Mouse (Mus musculus): Measurements from ENCODE around the gene Sf1.
A peak's percentile ranks its signal among the peaks of the same experiment; 100 is the strongest.

Sf1 gene

DNA sequence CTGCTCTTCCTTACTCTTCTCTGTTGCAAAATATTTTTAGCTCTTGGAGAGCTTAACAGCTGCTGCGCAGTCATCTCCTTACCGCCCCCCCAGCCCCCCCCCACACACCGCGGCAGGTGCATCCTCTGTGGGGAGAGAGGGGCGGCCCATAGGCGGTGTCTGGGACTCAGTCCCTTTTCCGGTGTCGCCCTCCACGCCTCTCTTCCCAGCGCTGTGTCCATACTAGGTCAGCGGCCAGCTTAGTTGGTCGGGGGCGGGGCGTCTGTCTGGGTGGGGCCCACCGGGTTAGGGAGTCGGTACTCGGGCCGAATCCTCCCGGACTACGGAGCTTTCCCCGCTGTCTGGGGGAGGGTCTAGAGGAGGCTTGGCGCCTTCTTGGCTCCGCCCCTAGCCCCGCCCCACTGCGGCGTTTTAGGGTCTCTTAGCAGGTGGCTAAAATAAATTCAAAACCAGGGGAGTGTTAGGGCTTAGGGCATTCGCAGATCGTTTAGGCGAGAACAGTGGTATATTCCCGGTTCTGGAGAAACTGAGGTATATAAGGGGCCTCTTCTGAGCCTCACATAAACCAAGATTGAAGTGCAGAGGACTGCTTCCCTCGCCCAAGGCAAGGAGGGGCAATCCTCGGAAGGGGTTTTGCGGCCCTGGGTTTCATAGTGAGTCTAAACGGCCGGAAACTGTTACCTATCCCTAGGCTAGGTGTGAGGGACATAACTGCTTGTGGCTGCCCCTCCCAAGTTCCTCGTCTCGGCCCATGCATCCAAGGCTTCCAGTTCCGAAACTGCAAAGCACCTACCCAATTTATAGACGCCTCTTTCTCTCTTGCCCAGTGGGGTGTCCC lies 35.2 kb downstream of the Sf1 start:
- no peak for DNase-seq (ENCODE audit: low spot score in 2 of 2)

DNA sequence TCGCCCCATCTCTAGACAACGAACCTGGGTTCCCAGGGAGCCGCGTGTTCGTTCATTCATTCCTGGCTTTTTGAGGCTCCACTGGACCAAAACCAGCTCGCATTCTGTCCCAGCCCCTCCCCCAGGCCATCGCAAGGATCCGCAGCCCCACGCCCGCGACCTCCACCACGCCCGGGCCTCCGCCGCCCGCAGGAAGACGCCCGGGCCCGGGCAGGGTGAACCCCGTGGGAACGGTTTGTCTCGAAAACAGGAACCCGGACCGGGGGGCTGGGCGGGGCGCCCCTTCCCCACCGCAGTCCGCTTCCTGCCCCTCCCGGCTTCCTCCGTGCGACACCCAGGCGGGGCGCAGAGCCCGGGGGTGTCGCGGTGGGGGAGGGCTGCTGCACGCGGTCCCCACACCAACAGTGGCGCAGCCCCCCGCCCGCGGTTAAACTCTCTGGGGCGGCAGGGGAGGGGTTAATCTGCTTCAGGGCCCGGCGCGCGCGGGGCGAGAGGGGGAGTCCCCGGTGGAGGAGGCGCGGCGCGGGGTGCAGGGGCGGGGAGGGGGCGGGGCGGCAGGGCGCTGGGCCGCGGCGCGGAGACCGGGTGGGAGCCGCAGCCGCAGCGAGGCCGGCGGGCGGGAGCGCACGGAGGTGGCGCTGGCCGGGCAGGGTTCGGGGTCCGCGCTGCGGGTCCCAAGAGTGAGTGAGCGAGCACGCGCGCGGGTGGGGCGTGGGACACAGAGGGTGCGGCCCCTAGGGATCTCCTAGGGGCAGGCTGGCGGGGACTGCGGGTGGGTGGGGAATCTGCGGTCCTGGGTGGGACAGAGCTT lies 36.0 kb downstream of the Sf1 start, which contains the start of gene Rasgrp2:
TSS of gene Rasgrp2 (plus strand) at position 56 of the 811 bp plus-strand sequence.
- no peak for DNase-seq (ENCODE audit: low spot score in 2 of 2)

GRCm38 (mm10) chr19:6400096-6401086 lies 36.9 kb downstream of the Sf1 start:
- no peak for DNase-seq (ENCODE audit: low spot score in 2 of 2)

DNA sequence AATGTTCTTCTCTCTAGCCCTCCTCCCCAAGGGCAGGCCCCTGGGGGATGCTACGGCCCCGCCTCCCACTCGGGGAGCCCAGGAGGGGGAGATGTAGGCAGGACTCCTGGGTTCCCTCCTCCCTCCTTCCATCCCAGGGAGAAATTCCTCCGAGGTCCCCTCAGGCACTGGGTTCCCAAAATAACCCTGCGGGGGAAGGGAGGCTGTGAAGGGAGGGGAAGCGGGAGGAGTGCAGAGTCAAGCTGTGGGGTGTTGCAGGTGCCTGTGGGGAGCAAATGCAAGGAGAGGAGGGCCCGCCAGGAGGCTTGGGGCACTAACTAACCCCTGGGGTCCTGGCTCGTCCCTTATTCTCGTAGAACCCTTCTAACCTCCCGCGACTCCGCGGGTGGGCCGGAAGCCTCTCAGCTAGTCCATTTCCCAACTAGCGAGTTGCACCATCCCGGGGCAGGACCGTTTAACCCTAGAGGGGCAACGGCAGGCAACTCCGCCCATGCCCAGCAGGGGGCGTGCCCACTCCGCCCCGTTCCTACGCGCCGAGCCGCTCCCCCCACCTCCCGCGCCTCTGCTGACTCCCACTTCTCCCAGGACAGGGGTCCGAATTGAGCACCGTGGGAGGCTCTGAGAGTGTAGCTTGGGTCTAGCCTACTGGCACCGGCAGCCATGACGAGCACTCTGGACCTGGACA lies 37.8 kb downstream of the Sf1 start:
- DNase-seq (ENCODE audit: low spot score in 2 of 2): peak in 1 of 2 experiments; percentile 61

DNA sequence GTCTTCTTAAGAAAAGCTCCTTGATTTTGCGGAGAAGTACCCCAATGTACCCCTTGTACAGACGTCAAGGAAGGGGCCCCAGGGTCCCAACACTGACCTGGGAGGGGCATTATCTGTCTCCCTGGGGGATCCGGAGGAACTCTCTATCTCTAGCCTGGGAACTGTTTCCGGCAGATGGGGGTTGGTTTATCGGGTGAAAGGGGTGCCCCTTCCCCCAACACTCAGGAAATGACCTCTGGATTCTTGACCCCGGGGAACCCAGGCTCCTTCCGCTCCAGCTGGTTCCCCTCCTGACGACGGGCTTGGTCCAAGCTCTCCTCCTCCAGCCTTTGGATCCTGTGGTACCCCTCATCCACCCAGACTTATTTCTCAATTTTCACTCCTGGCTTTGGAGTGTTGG lies 38.5 kb downstream of the Sf1 start:
- DNase-seq (ENCODE audit: low spot score in 2 of 2): no peak

DNA sequence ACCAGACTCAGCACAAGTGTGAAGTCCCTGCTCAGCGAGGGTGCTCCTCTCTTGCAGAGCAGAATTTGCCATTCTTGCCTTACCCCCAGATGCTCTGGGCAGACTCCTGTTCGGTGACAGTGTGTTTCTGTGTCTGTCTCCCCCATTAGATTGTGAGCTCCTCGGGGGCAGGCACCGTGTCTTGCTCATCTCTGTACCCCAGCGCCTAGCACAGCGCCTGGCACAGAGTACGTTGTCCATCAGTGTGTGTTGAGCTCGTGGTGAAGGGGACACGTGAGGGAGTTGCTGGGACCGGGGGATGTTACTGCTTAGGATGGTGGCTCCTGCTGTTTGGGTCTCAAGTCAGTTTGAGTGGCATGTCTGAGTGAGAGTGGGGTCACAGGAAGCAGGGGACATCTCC lies 40.4 kb downstream of the Sf1 start:
- no peak for DNase-seq (ENCODE audit: low spot score in 2 of 2)

DNA sequence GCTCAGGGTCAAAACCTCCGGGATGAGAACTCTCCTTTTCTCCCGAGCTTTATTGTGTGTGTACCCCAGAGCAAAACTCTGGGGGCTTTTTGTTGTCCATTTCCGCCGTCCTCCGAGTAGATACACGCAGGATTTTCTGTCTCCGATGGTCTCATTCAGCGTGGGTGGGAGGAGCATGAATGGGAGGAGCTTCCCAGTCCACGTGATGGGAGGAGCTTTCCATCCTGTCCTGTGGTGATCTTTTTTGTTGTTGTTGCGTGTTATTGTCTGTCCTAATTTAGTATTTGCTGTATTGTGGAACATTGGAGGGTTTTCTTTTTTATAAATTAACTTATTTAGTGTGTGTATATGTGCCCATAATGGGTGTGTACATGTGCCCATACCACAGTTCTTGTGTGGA lies 41.9 kb downstream of the Sf1 start:
- no peak for DNase-seq (ENCODE audit: low spot score in 2 of 2)

DNA sequence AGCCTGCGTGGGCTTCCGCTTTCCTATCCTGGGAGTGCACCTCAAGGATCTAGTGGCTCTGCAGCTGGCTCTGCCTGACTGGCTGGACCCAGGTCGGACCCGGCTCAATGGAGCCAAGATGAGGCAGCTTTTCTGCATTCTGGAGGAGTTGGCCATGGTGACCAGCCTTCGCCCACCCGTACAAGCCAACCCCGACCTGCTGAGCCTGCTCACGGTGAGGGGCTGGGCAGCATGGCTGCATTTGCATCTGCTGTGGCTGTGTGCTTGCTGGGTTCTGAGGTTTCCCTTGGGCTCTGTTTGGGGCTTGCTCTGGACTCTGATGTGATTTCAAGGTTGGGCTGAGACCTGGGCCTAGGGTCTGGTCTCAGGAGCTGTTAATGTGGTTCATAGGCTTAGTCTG lies 43.6 kb downstream of the Sf1 start:
- no peak for DNase-seq (ENCODE audit: low spot score in 2 of 2)

GRCm38 (mm10) chr19:6407816-6408510 lies 44.5 kb downstream of the Sf1 start:
- DNase-seq (ENCODE audit: low spot score in 2 of 2): no peak

GRCm38 (mm10) chr19:6408749-6409148 lies 45.3 kb downstream of the Sf1 start:
- no peak for DNase-seq (ENCODE audit: low spot score in 2 of 2)

DNA sequence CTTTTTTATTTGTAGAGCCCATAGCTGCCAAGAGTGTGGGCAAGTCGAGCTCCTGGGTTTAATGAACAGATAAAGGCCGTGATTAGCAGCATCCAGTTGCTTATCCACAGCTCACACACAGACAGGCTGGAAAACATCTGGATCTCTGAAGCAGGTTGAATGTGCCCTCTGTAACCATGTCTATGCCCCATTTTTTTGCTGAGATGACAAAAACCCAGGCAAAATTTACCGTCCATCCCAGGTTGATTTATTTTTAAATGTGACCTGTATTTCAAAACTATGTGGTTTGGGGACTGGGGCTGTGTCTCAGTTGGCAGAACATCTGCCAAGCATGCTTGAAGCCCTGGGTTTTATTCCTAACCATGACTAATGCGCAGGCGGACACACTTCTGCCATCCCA lies 45.7 kb downstream of the Sf1 start:
- DNase-seq (ENCODE audit: low spot score in 2 of 2): no peak

GRCm38 (mm10) chr19:6409936-6410335 lies 46.4 kb downstream of the Sf1 start:
- no peak for DNase-seq (ENCODE audit: low spot score in 2 of 2)

GRCm38 (mm10) chr19:6412798-6413197 lies 49.3 kb downstream of the Sf1 start:
- DNase-seq (ENCODE audit: low spot score in 2 of 2): no peak

- DNase-seq (ENCODE audit: low spot score in 2 of 2): no peak
Observed at GRCm38 (mm10) chr19:6415454-6415853, 52.0 kb downstream of the Sf1 start.

DNA sequence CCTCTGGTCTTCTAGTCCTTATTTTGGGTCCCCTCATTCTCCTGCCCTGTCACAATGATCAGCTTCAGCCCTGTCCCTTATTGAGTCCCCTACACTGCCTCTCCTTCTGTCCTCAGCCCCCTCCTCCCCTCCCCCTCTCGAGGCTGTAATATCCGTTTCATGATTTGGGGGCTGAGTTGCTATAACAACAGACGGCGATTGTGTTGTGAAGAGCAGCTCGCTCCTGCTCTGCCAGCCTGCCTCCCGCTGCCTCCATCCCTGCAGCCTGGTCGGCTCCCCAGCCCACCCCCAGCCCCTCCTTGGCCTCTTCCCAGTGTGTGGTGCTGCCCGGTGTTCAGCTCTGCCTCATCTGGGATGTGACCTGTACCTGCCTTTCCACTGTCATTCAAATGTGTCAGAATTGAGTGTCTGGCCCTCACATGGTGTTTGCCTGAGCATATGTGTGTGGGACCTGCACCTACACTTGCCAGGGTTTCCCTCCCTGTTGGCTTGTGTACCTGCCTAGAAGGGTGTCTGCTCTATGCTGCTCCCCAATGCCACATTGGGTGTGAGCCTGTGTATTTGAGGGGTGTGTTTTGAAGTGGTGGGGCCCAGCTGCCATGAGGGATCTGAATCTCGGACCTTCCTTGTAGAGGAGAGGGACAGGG lies 52.8 kb downstream of the Sf1 start:
- DNase-seq (ENCODE audit: low spot score in 2 of 2): no peak

DNA sequence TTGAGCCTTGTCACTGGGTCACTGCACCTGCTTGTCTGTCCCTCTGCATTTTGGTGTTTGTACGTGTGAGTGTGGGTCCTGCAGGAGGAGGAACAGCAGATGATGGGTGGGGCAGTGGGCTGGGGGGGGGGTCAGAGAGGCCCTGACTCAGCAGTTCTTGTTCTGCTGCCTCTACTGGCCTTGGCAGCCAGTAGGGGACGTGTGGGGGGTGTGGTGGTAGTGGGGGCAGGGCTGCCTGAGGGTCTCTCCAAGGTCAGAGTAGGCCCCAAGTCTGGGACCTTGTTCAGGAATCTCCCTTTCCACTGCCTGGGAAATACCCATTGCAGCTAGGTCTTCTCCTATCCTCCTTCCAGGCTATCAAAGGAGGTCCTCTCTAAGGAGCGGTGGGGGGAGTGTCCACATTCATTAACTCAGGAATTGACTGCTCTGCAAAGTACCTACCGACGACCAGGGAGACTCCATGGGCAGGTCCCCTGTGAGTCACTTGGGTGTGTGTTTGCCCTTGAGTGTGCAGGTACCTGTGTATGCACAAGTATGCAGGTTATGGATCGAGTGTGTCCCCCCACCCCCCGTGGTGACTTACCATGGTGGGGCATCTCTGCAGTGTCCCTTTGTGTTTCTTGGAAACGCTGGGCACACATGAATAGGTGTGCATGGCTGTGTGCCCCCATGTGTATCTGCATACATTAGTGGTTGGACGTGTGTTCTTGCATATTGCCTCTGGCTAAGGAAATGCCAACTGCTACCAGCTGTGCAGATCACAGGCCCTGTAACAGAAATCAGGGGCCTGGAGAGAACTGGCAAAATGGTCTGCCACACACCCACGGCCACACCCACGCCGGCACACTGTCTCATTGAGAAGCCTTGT lies 53.6 kb downstream of the Sf1 start:
- no peak for DNase-seq (ENCODE audit: low spot score in 2 of 2)

DNA sequence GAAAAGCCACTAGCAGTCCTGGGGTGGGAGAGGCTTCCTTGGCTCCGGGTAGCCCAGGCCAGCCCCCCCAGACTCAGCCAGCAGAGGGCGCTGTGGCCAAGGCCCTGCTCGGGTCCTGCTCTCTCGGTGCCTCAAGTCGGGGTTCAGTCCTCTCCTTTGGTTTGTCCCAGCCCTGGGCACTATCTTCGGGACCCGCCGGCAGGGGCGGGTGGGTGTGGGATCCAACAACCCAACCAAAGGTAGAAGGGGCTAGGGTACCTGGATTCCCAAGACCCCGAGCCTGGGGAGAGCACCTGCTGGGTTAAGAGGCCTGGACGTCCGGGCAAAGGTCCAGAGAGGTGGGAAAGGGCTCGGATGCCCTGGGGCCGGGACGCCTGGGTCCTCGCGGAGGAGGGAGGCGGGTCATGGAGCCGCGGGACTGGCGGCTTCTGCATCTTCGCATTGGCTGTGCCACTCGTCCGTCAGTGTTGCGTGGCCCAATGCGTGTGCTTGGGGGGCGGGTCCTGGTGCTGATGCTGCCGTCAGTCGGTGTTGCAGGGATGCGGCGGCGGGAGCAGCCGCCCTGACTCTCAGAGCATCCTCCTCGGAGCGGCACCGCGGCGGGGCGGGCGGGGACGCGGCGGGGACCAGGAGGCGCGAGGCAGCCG lies 54.9 kb downstream of the Sf1 start, which contains the start of gene Nrxn2:
TSS of gene Nrxn2 (plus strand) at position 499 of the 647 bp plus-strand sequence.
- DNase-seq (ENCODE audit: low spot score in 2 of 2): peak; percentile 94

- no peak for DNase-seq (ENCODE audit: low spot score in 2 of 2)
Observed at GRCm38 (mm10) chr19:6418984-6419692, 55.6 kb downstream of the Sf1 start.
